Mouse (Mus musculus) forebrain, embryonic 15.5 days (tissue): ENCODE measurements around the gene Insyn1. TPM values are rescaled to one million over a fixed set of nuclear protein-coding genes. Genes with fewer than 3 reads are reported as not detected.
A peak's percentile ranks its signal among the peaks of the same experiment; 100 is the strongest.

ENCODE experiments used
- ATAC-seq: fragments of 200-750 bp; cut with Nextera tagmentation; replicated peaks from 2 replicates; pipeline ENCODE4 v1.8.0; 2017; ENCODE audit warnings: mild to moderate bottlenecking, moderate TSS enrichment, moderate library complexity
- H3K27ac ChIP-seq: fragments of 300-500 bp; sonication (generic); replicated peaks from 2 replicates; pipeline ENCODE4 v1.5.1; 2015; ENCODE audit warnings: mild to moderate bottlenecking, inconsistent platforms
- H3K27me3 ChIP-seq: fragments of 300-500 bp; sonication (generic); 2 replicates; pipeline ENCODE4 v1.6.1; 2015; ENCODE audit warnings: inconsistent platforms
- H3K36me3 ChIP-seq: fragments of 300-500 bp; sonication (generic); 2 replicates; pipeline ENCODE4 v1.6.1; 2015; ENCODE audit warnings: mild to moderate bottlenecking, inconsistent platforms
- H3K4me1 ChIP-seq: fragments of 300-500 bp; sonication (generic); 2 replicates; pipeline ENCODE4 v1.6.1; 2015; ENCODE audit warnings: inconsistent platforms
- H3K4me2 ChIP-seq: fragments of 300-500 bp; sonication (generic); replicated peaks from 2 replicates; pipeline ENCODE4 v1.6.1; 2015; ENCODE audit warnings: mild to moderate bottlenecking, inconsistent platforms
- H3K4me3 ChIP-seq: fragments of 300-500 bp; sonication (generic); 2 replicates; pipeline ENCODE4 v1.5.1; 2015; ENCODE audit warnings: mild to moderate bottlenecking, inconsistent platforms
- H3K9ac ChIP-seq: fragments of 300-500 bp; sonication (generic); replicated peaks from 2 replicates; pipeline ENCODE4 v1.6.1; 2015; ENCODE audit warnings: mild to moderate bottlenecking, inconsistent platforms
- H3K9me3 ChIP-seq: fragments of 300-500 bp; sonication (generic); 2 replicates; pipeline ENCODE4 v1.6.1; 2016; ENCODE audit warnings: inconsistent platforms
- WGBS: fragments of 180-500 bp; shearing (Covaris S2); methylation state at CpG from one replicate; pipeline ENCODE4 v1.1.7; 2015; ENCODE audit warnings: mixed read lengths; 5-methylcytosine and 5-hydroxymethylcytosine counted together
- polyA plus RNA-seq: library from polyadenylated mRNA; unstranded; fragments of >200 nt; fragmentation: Nextera tagmentation; extraction: Ambion mirVana; gene quantifications from 2 replicates; pipeline ENCODE4 v1.2.1, GENCODE M21; 2015

Insyn1 gene
- polyA plus RNA-seq, 1 experiment from 2014 or later, result 6.7 TPM

DNA sequence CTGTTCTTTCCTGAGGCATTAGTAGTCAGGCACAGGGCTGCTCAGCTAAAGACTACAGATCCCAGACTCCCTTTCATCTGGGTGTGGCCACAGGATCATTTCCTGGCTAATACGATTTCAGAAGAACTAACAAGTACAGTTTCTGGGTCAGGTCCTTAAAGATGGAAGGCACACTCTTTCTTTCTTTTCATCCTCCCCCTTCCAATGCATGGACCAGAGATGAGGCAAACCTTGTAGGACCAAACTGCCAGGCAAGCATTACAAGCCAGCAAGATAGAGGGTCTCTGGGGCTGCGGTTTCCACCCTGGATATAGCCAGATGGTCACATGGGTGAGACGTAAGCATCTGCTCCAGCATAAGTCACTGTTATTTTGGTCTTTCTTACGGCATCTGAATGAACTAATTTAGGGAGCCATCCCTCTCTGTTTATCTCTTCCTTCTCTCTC lies 56.5 kb downstream of the Insyn1 start:
- H3K9me3 ChIP-seq, result no peaks in the 10 kb centered on the region
- H3K36me3 ChIP-seq, result no peaks in the 10 kb centered on the region
- peak overlapping the region; percentile 15; the same call in 1 of the 2 replicates for H3K4me3 ChIP-seq
- H3K4me1 ChIP-seq, result peaks cover 47% of the 10 kb centered on the region
- H3K27me3 ChIP-seq, result no peaks in the 10 kb centered on the region
- ATAC-seq, result no peak
- H3K27ac ChIP-seq, result peak overlapping the region; percentile 44; the same call in 1 of the 2 replicates
- no peak overlapping the region for H3K9ac ChIP-seq
- WGBS, result 52% methylated on average over 4 of the region's 4 CpGs
- H3K4me2 ChIP-seq, result peak overlapping the region; percentile 22; the same call in 1 of the 2 replicates

DNA sequence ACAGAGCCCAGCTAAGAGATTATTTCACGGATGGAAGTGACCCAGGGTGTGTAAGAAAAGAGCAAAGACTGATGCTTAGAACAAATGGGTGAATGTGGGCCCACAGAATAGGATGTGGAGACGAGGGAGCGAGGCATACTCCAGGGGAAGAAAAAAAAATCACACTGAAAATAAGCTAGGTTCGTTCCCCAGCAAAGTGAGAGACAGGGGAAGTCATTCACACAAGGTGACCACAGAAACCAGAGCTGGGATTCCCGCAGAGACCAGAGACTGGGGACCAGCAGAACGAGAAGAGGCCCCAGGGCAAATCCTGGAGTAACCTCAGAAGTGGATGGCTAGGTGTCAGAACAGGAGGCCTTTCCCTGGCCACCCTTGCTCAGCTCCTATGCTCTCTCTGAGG lies 57.0 kb downstream of the Insyn1 start:
- H3K9ac ChIP-seq, result no peak overlapping the region

DNA sequence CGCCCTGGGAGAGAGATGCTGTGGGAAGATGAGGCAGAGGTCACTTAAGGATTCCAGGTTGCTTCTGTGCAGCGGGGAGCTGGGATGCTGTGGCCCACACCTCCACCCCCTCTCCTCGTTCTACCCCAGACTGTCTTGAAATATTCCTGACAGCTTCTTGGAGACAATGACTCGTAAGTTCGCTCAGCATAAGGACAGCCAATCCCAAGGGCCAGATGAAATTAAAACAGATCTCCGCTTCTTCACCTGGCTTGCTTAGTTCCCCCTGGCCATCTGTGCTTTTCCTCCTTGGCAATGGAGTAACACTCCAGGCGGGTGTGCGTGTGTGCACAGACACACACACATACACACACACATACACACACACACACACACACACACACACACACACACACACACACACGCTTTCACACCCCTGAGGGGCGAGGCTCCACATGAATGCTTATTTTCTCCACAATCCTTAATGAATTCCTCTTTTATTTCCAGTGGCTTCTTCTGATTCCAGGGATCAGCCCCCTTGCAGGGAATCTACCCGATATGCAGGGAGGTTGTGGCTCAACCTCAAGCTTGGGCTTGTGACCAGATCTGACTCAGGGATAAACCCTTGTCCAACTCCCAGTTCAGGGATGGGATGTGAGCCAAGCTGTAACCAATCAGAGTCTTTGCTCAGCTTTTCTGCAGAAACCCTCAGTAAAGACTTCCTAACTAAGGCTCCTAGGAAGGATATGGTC lies 58.4 kb downstream of the Insyn1 start:
- no peaks in the 10 kb centered on the region for H3K27me3 ChIP-seq
- H3K4me1 ChIP-seq, result peaks cover 39% of the 10 kb centered on the region
- WGBS, result 57% methylated on average over 11 of the region's 11 CpGs
- no peak overlapping the region for H3K4me3 ChIP-seq
- no peaks in the 10 kb centered on the region for H3K9me3 ChIP-seq
- H3K27ac ChIP-seq, result peak overlapping the region; percentile 53
- H3K36me3 ChIP-seq, result no peaks in the 10 kb centered on the region
- no peak overlapping the region for H3K4me2 ChIP-seq
- ATAC-seq, result no peak
- no peak overlapping the region for H3K9ac ChIP-seq

More for the DNA sequence above, 57.0 kb downstream of the Insyn1 start:
- H3K4me1 ChIP-seq, result peaks cover 47% of the 10 kb centered on the region
- H3K27ac ChIP-seq, result peak overlapping the region; percentile 44; the same call in 1 of the 2 replicates
- H3K9me3 ChIP-seq, result no peaks in the 10 kb centered on the region
- no peak for ATAC-seq
- no peaks in the 10 kb centered on the region for H3K27me3 ChIP-seq
- no peak overlapping the region for H3K4me2 ChIP-seq
- no peaks in the 10 kb centered on the region for H3K36me3 ChIP-seq
- no peak overlapping the region for H3K4me3 ChIP-seq
- WGBS, result 71% methylated on average over 6 of the region's 6 CpGs

DNA sequence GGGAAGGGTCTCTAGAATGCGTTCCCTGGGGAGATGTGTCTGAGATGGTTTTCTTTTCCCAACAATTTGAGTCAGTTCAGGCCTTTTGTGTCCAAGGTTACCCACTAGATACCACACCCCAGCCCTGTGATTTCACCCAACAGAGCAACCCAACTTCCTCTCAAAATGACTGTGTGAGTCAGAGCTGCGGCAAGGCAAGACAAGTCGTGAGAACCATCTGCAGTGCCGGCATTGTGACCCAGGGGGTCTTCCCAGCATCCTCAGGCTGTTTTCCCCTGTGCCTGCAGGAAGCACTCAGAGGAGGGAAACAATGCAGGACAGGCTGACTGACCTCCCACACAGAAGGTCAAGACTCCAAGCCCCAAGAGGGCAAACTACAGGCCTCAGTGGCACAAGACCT lies 60.5 kb downstream of the Insyn1 start:
- H3K9ac ChIP-seq, result no peak overlapping the region
- no peak overlapping the region for H3K27ac ChIP-seq
- H3K4me3 ChIP-seq, result no peak overlapping the region
- H3K4me1 ChIP-seq, result peaks cover 39% of the 10 kb centered on the region
- 62% methylated on average over 4 of the region's 4 CpGs for WGBS
- H3K9me3 ChIP-seq, result no peaks in the 10 kb centered on the region
- H3K4me2 ChIP-seq, result no peak overlapping the region
- no peaks in the 10 kb centered on the region for H3K27me3 ChIP-seq
- no peaks in the 10 kb centered on the region for H3K36me3 ChIP-seq
- ATAC-seq, result no peak

Other genes starting within 250 kb of the Insyn1 start
- 7.5 and 8.8 TPM in 2 replicates for gene Pml, start 238.8 kb upstream of the Insyn1 start, polyA plus RNA-seq
- 107 and 109 TPM in 2 replicates for gene Stoml1, start 235.4 kb upstream of the Insyn1 start, polyA plus RNA-seq
- 13.9 and 14.3 TPM in 2 replicates for gene Loxl1, start 175.4 kb upstream of the Insyn1 start, polyA plus RNA-seq
- not detected in 2 replicates for gene Tbc1d21, start 118.1 kb upstream of the Insyn1 start, polyA plus RNA-seq
- gene Cd276, start 66.8 kb downstream of the Insyn1 start, polyA plus RNA-seq, result 30.9 and 31.0 TPM in 2 replicates
- gene Nptn, start 93.6 kb downstream of the Insyn1 start, polyA plus RNA-seq, result 127 and 145 TPM in 2 replicates